In the genomic region with DNA sequence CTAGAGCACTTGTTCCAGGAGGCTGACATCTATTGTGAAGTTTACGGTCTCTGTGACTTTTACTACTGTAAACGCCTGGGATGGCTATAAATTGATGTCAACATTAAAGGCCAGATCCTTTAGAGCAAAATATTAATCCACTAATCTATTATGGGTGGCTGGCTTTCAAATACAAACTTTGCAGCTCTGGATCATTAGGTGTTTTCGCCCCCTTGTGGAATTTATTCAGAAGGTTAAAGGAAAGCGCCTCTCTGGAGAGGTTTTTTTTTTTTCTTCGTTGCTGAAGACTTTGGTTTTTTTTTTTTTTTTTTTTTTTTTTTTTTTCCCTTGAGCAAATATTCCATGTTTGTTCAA, we compare ENCODE assay signal across 8 mouse cellular contexts. TPM values are rescaled to one million over a fixed set of nuclear protein-coding genes. Genes with fewer than 3 reads are reported as not detected.
DNase-seq lines count a peak whose midpoint lies in the region; ATAC-seq lines count a peak whose summit lies in the region.

No protein-coding gene starts in this region.

- H3K9me3 ChIP-seq in heart, embryonic 11.5 days (replicated peaks; ENCODE audit: control insufficient read depth, low read length): no peaks in the 10 kb centered on the region
- H3K9me3 ChIP-seq in forebrain, embryonic 15.5 days: no peaks in the 10 kb centered on the region
- no peaks in the 10 kb centered on the region for H3K9me3 ChIP-seq in midbrain, embryonic 14.5 days (ENCODE audit: control insufficient read depth, low read length)

- no peak overlapping the region for H3K4me3 ChIP-seq in heart, embryonic 11.5 days (ENCODE audit: low read depth, low read length)
- H3K4me3 ChIP-seq in forebrain, embryonic 15.5 days: peak overlapping the region; percentile 11
- H3K4me3 ChIP-seq in midbrain, embryonic 14.5 days (replicated peaks; ENCODE audit: low read depth, low read length): peak overlapping the region; percentile 95

- H3K4me2 ChIP-seq in heart, embryonic 11.5 days: peak overlapping the region; percentile 44
- peak overlapping the region; percentile 68 for H3K4me2 ChIP-seq in forebrain, embryonic 15.5 days (replicated peaks)
- H3K4me2 ChIP-seq in midbrain, embryonic 14.5 days (ENCODE audit: low read length): peak overlapping the region; percentile 80

- H3K4me1 ChIP-seq in heart, embryonic 11.5 days (ENCODE audit: control insufficient read depth, insufficient read depth, low read length): peaks cover 16% of the 10 kb centered on the region
- H3K4me1 ChIP-seq in forebrain, embryonic 15.5 days: peaks cover 30% of the 10 kb centered on the region
- peaks cover 22% of the 10 kb centered on the region for H3K4me1 ChIP-seq in midbrain, embryonic 14.5 days (ENCODE audit: control insufficient read depth, insufficient read depth, low read length)

- DNase-seq in heart, postnatal 36 days: no peak
- peak; percentile 82 for DNase-seq in Muller cell, postnatal 12 days (ENCODE audit: inconsistent ontology term)
- peak; percentile 59 for DNase-seq in kidney, postnatal 14 days
- peak; percentile 88 for DNase-seq in midbrain, embryonic 14.5 days
- no peak for DNase-seq in gastrocnemius, postnatal 14 days
- DNase-seq in gastrocnemius, postnatal 25 days: no peak

- H3K36me3 ChIP-seq in heart, embryonic 11.5 days (ENCODE audit: control insufficient read depth, insufficient read depth, low read length): no peaks in the 10 kb centered on the region
- no peaks in the 10 kb centered on the region for H3K36me3 ChIP-seq in forebrain, embryonic 15.5 days
- H3K36me3 ChIP-seq in midbrain, embryonic 14.5 days (ENCODE audit: control insufficient read depth, insufficient read depth, low read length): no peaks in the 10 kb centered on the region

- no peaks in the 10 kb centered on the region for H3K27me3 ChIP-seq in heart, embryonic 11.5 days (ENCODE audit: control insufficient read depth, insufficient read depth, low read length)
- H3K27me3 ChIP-seq in forebrain, embryonic 15.5 days: no peaks in the 10 kb centered on the region
- no peaks in the 10 kb centered on the region for H3K27me3 ChIP-seq in midbrain, embryonic 14.5 days (ENCODE audit: control insufficient read depth, insufficient read depth, low read length)

- intact Hi-C loops in heart, postnatal 36 days (cut with DNase I): loop anchor here (2.0 to 10.0 kb wide), 7 partner anchors 294 to 1383 kb away; a partner anchor contains a TSS
- intact Hi-C loops in gastrocnemius, postnatal 14 days (cut with DNase I; ENCODE audit: low total_unique reads): no loop called here

- 9% methylated on average over 5 of the region's 5 CpGs for WGBS in heart, embryonic 11.5 days (ENCODE audit: insufficient replicate concordance)
- WGBS in forebrain, embryonic 15.5 days: 8% methylated on average over 5 of the region's 5 CpGs
- WGBS in midbrain, embryonic 14.5 days: 5% methylated on average over 5 of the region's 5 CpGs

- no peak overlapping the region for H3K27ac ChIP-seq in heart, embryonic 11.5 days (ENCODE audit: low read depth, low read length)
- H3K27ac ChIP-seq in forebrain, embryonic 15.5 days (replicated peaks): peak overlapping the region; percentile 41
- peak overlapping the region; percentile 74 for H3K27ac ChIP-seq in midbrain, embryonic 14.5 days (replicated peaks; ENCODE audit: low read depth, low read length)

- no peak overlapping the region for H3K9ac ChIP-seq in heart, embryonic 11.5 days (ENCODE audit: low read depth, low read length)
- no peak overlapping the region for H3K9ac ChIP-seq in forebrain, embryonic 15.5 days (replicated peaks)
- peak overlapping the region; percentile 31; the same call in 1 of the 2 replicates for H3K9ac ChIP-seq in midbrain, embryonic 14.5 days (replicated peaks; ENCODE audit: low read length)

- ATAC-seq in heart, embryonic 11.5 days (replicated peaks; ENCODE audit: insufficient number of reproducible peaks, low FRiP score, low TSS enrichment): no peak
- ATAC-seq in forebrain, embryonic 15.5 days (replicated peaks): no peak
- no peak for ATAC-seq in midbrain, embryonic 14.5 days (ENCODE audit: low FRiP score, low TSS enrichment)

RNA-seq across cellular contexts. Expression of a gene that starts 4.9 kb away (rescaled TPM):
- polyA plus RNA-seq in heart, embryonic 11.5 days (2014; fragmentation: Nextera tagmentation; extraction: Ambion mirVana): 35.4 and 42.6 TPM in 2 replicates
- 10 to 100 TPM; 53.2 to 62.9 TPM for total RNA-seq in heart, postnatal 36 days (2021)
- 69.2 and 72.1 TPM in 2 replicates for polyA plus RNA-seq in forebrain, embryonic 15.5 days (2015; fragmentation: Nextera tagmentation; extraction: Ambion mirVana)
- 71.2 and 71.7 TPM in 2 replicates for polyA plus RNA-seq in midbrain, embryonic 14.5 days (2014; fragmentation: Nextera tagmentation; extraction: Ambion mirVana)
- total RNA-seq in gastrocnemius, postnatal 14 days (2021): 10 to 100 TPM; 26.3 to 39.9 TPM
- total RNA-seq in gastrocnemius, postnatal 25 days (2021): 10 to 100 TPM; 34.4 to 98.8 TPM

Comparison
In these comparisons a context has a peak if more than half of its experiments do, and no peak if none do; other contexts are left out.
1. DNase-seq: peak in Muller cell, postnatal 12 days (single experiment), kidney, postnatal 14 days (single experiment) and midbrain, embryonic 14.5 days (single experiment); none in heart, postnatal 36 days (0 of 2), gastrocnemius, postnatal 14 days (single experiment) and gastrocnemius, postnatal 25 days (single experiment).
2. Peak in every context shown above with its lines, with median percentiles within 50 percentile points of each other: H3K4me2 ChIP-seq.